Mouse (Mus musculus) CH12.LX (cell line): ENCODE measurements around the gene Cntnap1. TPM values are rescaled to one million over a fixed set of nuclear protein-coding genes. Genes with fewer than 3 reads are reported as not detected.

ENCODE experiments used
- DNase-seq: peaks from one replicate; pipeline ENCODE4 v3.0.0-alpha.2; 2013; ENCODE audit errors: extremely low read depth
- H3K27ac ChIP-seq: 2 replicates; pipeline ENCODE4 v1.5.1; 2012; ENCODE audit warnings: low read depth, mild to moderate bottlenecking, control low read depth, moderate library complexity; ENCODE audit not compliant: insufficient read depth
- H3K27me3 ChIP-seq: replicated peaks from 2 replicates; pipeline ENCODE3; 2012; ENCODE audit warnings: inconsistent platforms
- H3K36me3 ChIP-seq, 2 experiments: replicated peaks in 1 of 2; 2 replicates each; pipeline versions ENCODE3 to v1.6.1; 2012; ENCODE audit warnings: inconsistent platforms in 1 of 2, low read length in 1 of 2, mild to moderate bottlenecking in 1 of 2, mixed read lengths in 1 of 2, moderate library complexity in 1 of 2; ENCODE audit not compliant: control insufficient read depth in 1 of 2, insufficient read depth in 1 of 2
- H3K4me1 ChIP-seq, 2 experiments: 2 replicates each; pipeline ENCODE4 v1.6.1; 2012; ENCODE audit warnings: inconsistent platforms in 1 of 2, moderate library complexity in 1 of 2; ENCODE audit not compliant: insufficient read depth in 2 of 2, control insufficient read depth in 1 of 2
- H3K4me2 ChIP-seq: 2 replicates; pipeline ENCODE4 v1.6.1; 2012; ENCODE audit warnings: low read depth, mild to moderate bottlenecking, control low read depth; ENCODE audit not compliant: poor library complexity, insufficient read depth, severe bottlenecking
- H3K4me3 ChIP-seq, 3 experiments: fragments of 150-350 bp in 1 of 3; sonication (generic) in 1 of 3; replicated peaks in 1 of 3; 2 replicates each; pipeline versions ENCODE3 to v1.5.1; 2011 to 2012; ENCODE audit warnings: low read depth in 2 of 3, low read length in 2 of 3, mild to moderate bottlenecking in 2 of 3, moderate library complexity in 2 of 3, control low read depth in 1 of 3, improper control_type of control experiment in 1 of 3, inconsistent platforms in 1 of 3, mixed read lengths in 1 of 3; ENCODE audit not compliant: poor library complexity in 1 of 3
- H3K79me2 ChIP-seq: replicated peaks from 2 replicates; pipeline ENCODE4 v1.6.1; 2012; ENCODE audit warnings: mild to moderate bottlenecking, moderate library complexity; ENCODE audit not compliant: control insufficient read depth, poor library complexity, insufficient read depth, severe bottlenecking; ENCODE audit errors: extremely low read depth
- H3K9ac ChIP-seq: 2 replicates; pipeline ENCODE4 v1.6.1; 2012; ENCODE audit warnings: low read depth, mild to moderate bottlenecking, control low read depth, moderate library complexity; ENCODE audit not compliant: insufficient read depth
- H3K9me3 ChIP-seq: replicated peaks from 2 replicates; pipeline ENCODE3; 2012; ENCODE audit warnings: low read length, inconsistent platforms, mixed read lengths
- BHLHE40 ChIP-seq: IDR thresholded peaks from 2 replicates; pipeline ENCODE4 v1.6.1; 2011; ENCODE audit warnings: mild to moderate bottlenecking, low read depth, low read length, improper control_type of control experiment
- CHD1 ChIP-seq: IDR thresholded peaks from 2 replicates; pipeline ENCODE4 v1.6.1; 2012; ENCODE audit warnings: low read depth, low read length, improper control_type of control experiment, inconsistent platforms
- CHD2 ChIP-seq: IDR thresholded peaks from 2 replicates; pipeline ENCODE4 v1.6.1; 2011; ENCODE audit warnings: low read length, improper control_type of control experiment
- CTCF ChIP-seq, 2 experiments: IDR thresholded peaks in 1 of 2; conservative IDR thresholded peaks in 1 of 2; 2 replicates each; pipeline ENCODE4 v1.5.1; 2011 to 2012; ENCODE audit warnings: low read depth in 2 of 2, low read length in 2 of 2, improper control_type of control experiment in 1 of 2, inconsistent platforms in 1 of 2, mild to moderate bottlenecking in 1 of 2, moderate library complexity in 1 of 2
- E2F4 ChIP-seq: IDR thresholded peaks from 2 replicates; pipeline ENCODE4 v1.6.1; 2011; ENCODE audit warnings: low read depth, low read length, improper control_type of control experiment; ENCODE audit not compliant: insufficient replicate concordance
- ELF1 ChIP-seq: IDR thresholded peaks from 2 replicates; pipeline ENCODE4 v1.6.1; 2014; ENCODE audit warnings: low read depth, mild to moderate bottlenecking, inconsistent platforms, low read length, improper control_type of control experiment
- EP300 ChIP-seq: IDR thresholded peaks from 2 replicates; pipeline ENCODE4 v1.6.1; 2011; ENCODE audit warnings: low read length, improper control_type of control experiment
- ETS1 ChIP-seq: conservative IDR thresholded peaks from 2 replicates; pipeline ENCODE4 v1.6.1; 2012; ENCODE audit warnings: low read depth, mild to moderate bottlenecking, inconsistent platforms, low read length, improper control_type of control experiment, moderate library complexity
- GABPA ChIP-seq: IDR thresholded peaks from 2 replicates; pipeline ENCODE4 v1.6.1; 2012; ENCODE audit warnings: low read depth, low read length, improper control_type of control experiment, inconsistent platforms; ENCODE audit not compliant: insufficient replicate concordance
- IRF4 ChIP-seq: IDR thresholded peaks from 2 replicates; pipeline ENCODE4 v1.6.1; 2014; ENCODE audit warnings: low read depth, mild to moderate bottlenecking, inconsistent platforms, low read length, improper control_type of control experiment
- JUN ChIP-seq: IDR thresholded peaks from 2 replicates; pipeline ENCODE4 v1.6.1; 2011; ENCODE audit warnings: low read depth, mild to moderate bottlenecking, low read length, improper control_type of control experiment, moderate library complexity; ENCODE audit not compliant: insufficient read depth
- JUND ChIP-seq: conservative IDR thresholded peaks from 2 replicates; pipeline ENCODE4 v1.6.1; 2011; ENCODE audit warnings: low read depth, low read length, improper control_type of control experiment
- KAT2A ChIP-seq: IDR thresholded peaks from 2 replicates; pipeline ENCODE4 v1.6.1; 2012; ENCODE audit warnings: low read length, improper control_type of control experiment, inconsistent platforms; ENCODE audit not compliant: insufficient replicate concordance
- MAFK ChIP-seq: IDR thresholded peaks from 2 replicates; pipeline ENCODE4 v1.6.1; 2011; ENCODE audit warnings: low read length, improper control_type of control experiment; ENCODE audit not compliant: insufficient replicate concordance
- MXI1 ChIP-seq: IDR thresholded peaks from 2 replicates; pipeline ENCODE4 v1.6.1; 2011; ENCODE audit warnings: mild to moderate bottlenecking, low read depth, low read length, improper control_type of control experiment
- MYC ChIP-seq: IDR thresholded peaks from 2 replicates; pipeline ENCODE4 v1.6.1; 2011; ENCODE audit warnings: low read depth, mild to moderate bottlenecking, improper control_type of control experiment, low read length
- NRF1 ChIP-seq: IDR thresholded peaks from 2 replicates; pipeline ENCODE4 v1.6.1; 2014; ENCODE audit warnings: low read depth, mild to moderate bottlenecking, inconsistent platforms, low read length, improper control_type of control experiment, moderate library complexity
- PAX5 ChIP-seq: IDR thresholded peaks from 2 replicates; pipeline ENCODE4 v1.6.1; 2012; ENCODE audit warnings: low read length, inconsistent platforms, mixed read lengths
- POLR2A ChIP-seq: IDR thresholded peaks from 2 replicates; pipeline ENCODE4 v1.6.1; 2011; ENCODE audit warnings: low read depth, mild to moderate bottlenecking, improper control_type of control experiment, low read length
- POLR2AphosphoS2 ChIP-seq: IDR thresholded peaks from 2 replicates; pipeline ENCODE4 v1.6.1; 2011; ENCODE audit warnings: low read depth, low read length, improper control_type of control experiment
- RCOR1 ChIP-seq: conservative IDR thresholded peaks from 2 replicates; pipeline ENCODE4 v1.6.1; 2012; ENCODE audit warnings: low read depth, mild to moderate bottlenecking, inconsistent platforms, low read length, improper control_type of control experiment
- SIN3A ChIP-seq: IDR thresholded peaks from 2 replicates; pipeline ENCODE4 v1.6.1; 2012; ENCODE audit warnings: low read length, improper control_type of control experiment, inconsistent platforms
- SMC3 ChIP-seq: IDR thresholded peaks from 2 replicates; pipeline ENCODE4 v1.6.1; 2011; ENCODE audit warnings: low read depth, low read length, improper control_type of control experiment
- TBP ChIP-seq: conservative IDR thresholded peaks from 2 replicates; pipeline ENCODE4 v1.6.1; 2011; ENCODE audit warnings: low read depth, low read length, improper control_type of control experiment
- TCF12 ChIP-seq: IDR thresholded peaks from 2 replicates; pipeline ENCODE4 v1.6.1; 2014; ENCODE audit warnings: low read depth, mild to moderate bottlenecking, inconsistent platforms, low read length, improper control_type of control experiment
- USF1 ChIP-seq: IDR thresholded peaks from 2 replicates; pipeline ENCODE4 v1.6.1; 2014; ENCODE audit warnings: low read depth, mild to moderate bottlenecking, inconsistent platforms, low read length, improper control_type of control experiment
- ZC3H11A ChIP-seq: IDR thresholded peaks from 2 replicates; pipeline ENCODE4 v1.6.1; 2012; ENCODE audit warnings: low read depth, mild to moderate bottlenecking, inconsistent platforms, low read length, improper control_type of control experiment
- dilution Hi-C: fragments of 300-500 bp; cut with MboI; formaldehyde crosslinking; loops from 2 replicates; pipeline ENCODE4 v1.14.3; 2020; ENCODE audit warnings: low sequenced_read_pairs; ENCODE audit not compliant: extremely low pct_unique_long_range_greater_than_20kb, extremely low pct_ligation_motif_present
- in situ Hi-C: fragments of 300-500 bp; cut with MboI; formaldehyde crosslinking; loops from 3 replicates; pipeline ENCODE4 v1.14.3; 2019; ENCODE audit warnings: low sequenced_read_pairs, low pct_ligation_motif_present, low pct_unique_long_range_greater_than_20kb, mixed read lengths
- polyA plus RNA-seq: library from polyadenylated mRNA; unstranded; fragments of >175 nt; gene quantifications from 2 replicates; pipeline ENCODE4 v1.2.1, GENCODE M21; 2012; ENCODE audit warnings: low read depth; ENCODE audit not compliant: insufficient read length
- total RNA-seq, 2 experiments: library from RNA; depleted of rRNA; stranded (reverse); fragments of 300-350 nt in 1 of 2; fragments of >200 nt in 1 of 2; gene quantifications; 2 replicates each; pipeline ENCODE4 v1.2.3; 2012 to 2014

Cntnap1 gene
- total and polyA plus RNA-seq, 3 experiments = 4.4 to 19.5 (median 15.6) TPM

DNA sequence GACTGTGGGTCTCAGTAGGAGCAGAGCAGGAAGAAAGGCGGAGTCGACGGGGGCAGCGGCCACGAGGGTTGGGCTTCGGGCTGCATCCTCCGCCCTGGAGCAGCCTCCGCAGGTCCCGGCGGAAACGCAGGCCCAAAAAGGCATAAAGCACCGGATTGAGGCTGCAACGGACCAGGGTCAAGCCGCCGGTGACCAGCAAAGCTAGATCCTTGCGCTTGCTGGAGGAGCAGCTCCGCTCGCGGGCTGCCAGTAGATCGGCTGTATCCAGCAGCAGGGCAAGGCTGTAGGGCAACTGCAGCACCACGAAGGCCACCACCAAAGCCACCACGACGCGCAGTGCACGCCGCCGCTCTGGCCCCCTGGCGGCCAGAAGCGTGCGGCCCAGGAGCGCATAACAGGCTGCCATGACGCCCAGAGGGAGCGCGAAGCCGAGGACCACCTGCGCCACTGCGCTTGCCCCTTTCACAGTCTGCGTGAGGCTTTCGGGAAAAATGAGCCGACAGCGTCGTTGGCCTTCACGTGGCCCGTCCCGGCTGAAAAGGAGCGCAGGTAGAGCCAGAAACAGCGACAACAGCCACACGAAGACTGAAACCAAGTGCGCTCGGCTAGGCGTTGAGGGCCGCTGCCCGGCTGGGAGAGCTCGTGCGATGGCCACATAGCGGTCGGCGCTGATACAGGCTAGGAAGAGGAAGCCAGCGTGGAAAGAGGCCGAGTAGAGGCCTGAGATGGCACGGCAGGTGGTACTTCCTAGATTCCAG, 3.5 kb downstream of the Cntnap1 start (continued):
- peak; percentile 68 for TF ChIP-seq NRF1

DNA sequence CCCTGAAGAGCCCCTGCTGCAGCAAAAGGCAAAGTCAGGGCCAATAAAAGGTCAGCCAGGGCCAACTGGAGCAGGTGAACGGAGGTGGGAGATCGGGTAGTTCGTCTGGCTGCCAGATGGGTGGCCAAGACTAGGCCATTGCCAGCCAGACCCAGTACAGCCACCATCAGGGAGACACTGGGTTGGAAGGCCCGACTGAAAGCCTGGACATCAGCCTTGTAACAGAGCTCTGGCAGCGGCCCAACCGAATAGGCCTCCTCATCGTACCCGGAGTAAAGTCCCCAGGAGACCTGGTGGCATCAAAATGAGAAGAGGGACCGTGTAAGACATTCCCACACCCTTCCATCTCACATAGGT, 4.0 kb downstream of the Cntnap1 start:
- Histone ChIP-seq H3K9me3 (no peaks in the 10 kb centered on the region), H3K27me3 (peaks cover 9% of the 10 kb centered on the region), H3K27ac (peak overlapping the region; percentile 78), H3K9ac (peak overlapping the region; percentile 54), H3K4me3 (peak overlapping the region; percentile 64 to 79 (median 68)), H3K79me2 (peaks cover 20% of the 10 kb centered on the region), H3K4me2 (peak overlapping the region; percentile 91), H3K36me3 (peaks cover 0 to 17% of the 10 kb centered on the region in 2 experiments), H3K4me1 (peaks cover 8 to 73% of the 10 kb centered on the region in 2 experiments)
- dilution Hi-C loops = no loop called here
- in situ Hi-C loops = loop anchor here (5.0 kb wide), 1 partner anchor 37 kb away; no protein-coding TSS in a partner anchor
- DNase-seq = no peak
- TF ChIP-seq TCF12 = no peak
- peak; percentile 61; the same call in 1 of the 2 replicates for TF ChIP-seq CHD1
- no peak for TF ChIP-seq TBP
- no peak for TF ChIP-seq KAT2A

DNA sequence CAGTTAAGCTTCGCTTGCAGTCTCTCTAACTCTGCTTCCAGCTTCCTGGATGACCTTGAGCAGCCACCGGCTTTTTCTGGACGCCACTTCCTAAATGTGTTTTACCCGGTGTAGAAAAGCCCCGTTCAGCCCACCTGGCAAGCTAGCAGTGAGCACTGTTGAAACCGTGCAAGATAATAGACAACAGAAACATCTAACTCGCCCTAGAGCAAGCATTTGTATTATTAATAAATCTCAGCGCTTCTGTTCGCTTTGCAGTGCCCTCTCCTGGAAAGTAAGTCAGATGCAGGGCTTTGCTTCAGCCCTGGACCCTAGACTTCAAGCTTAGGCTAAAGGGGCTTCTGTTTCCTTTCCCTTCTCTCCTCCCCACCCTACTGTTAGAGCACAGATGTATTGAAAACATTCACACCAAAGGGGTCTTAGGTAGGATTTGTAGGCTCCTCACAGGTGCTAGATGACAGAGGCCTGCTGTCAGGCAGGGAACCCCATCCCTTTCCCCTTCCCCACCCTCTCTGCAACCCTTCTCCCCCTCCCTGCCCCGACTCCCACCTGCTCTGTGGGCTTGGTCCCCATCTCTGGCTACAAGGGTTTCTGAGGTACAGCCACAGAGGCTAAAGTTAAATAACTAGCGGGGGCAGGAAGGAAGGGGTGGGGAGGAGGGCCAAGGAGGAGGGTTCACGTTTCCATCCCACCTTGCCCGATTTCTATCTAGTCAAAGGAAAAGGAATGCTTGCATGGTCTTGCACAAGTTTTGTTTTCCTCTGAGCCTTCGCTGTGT, 4.7 kb downstream of the Cntnap1 start, which contains the start of gene Ccr10:
Ccr10 (minus strand) TSS at position 593 of the 778 bp plus-strand sequence.
- H3K79me2 ChIP-seq = peaks cover 17% of the 10 kb centered on the region
- DNase-seq = peak; percentile 62
- H3K4me2 ChIP-seq = peak within 1 kb of the TSS; percentile 91
- dilution Hi-C loops = no loop called here
- in situ Hi-C loops = loop anchor here (5.0 kb wide), 1 partner anchor 38 kb away; no protein-coding TSS in a partner anchor
- no peaks in the 10 kb centered on the region for H3K9me3 ChIP-seq
- H3K27ac ChIP-seq = peak within 1 kb of the TSS; percentile 78
- H3K27me3 ChIP-seq = peaks cover 7% of the 10 kb centered on the region
- peak within 1 kb of the TSS; percentile 54 for H3K9ac ChIP-seq
- H3K36me3 ChIP-seq = peaks cover 0 to 23% of the 10 kb centered on the region in 2 experiments
- H3K4me1 ChIP-seq = peaks cover 9 to 70% of the 10 kb centered on the region in 2 experiments
- H3K4me3 ChIP-seq = peak within 1 kb of the TSS; percentile 64 to 79 (median 68)
- TF ChIP-seq POLR2AphosphoS2 (no peak), MAFK (0 out of 2 replicates have a peak, but pooled peaks have one; percentile 45), GABPA (no peak), ELF1 (peak; percentile 51), SIN3A (peak; percentile 88), JUND (no peak), RCOR1 (no peak; the same call in 1 of the 2 replicates), CTCF (conservative IDR thresholded peaks at IDR 0.05 in 1 of 2, IDR thresholded peaks at IDR 0.05 in 1 of 2; ENCODE audit: low read depth in 2 of 2, low read length in 2 of 2) (peak; percentile 27 to 76; a peak in 3 of 4 replicates), CHD2 (no peak), KAT2A (no peak), IRF4 (no peak), ETS1 (0 out of 2 replicates have a peak, but pooled peaks have one; percentile 19), USF1 (no peak), MYC (no peak), PAX5 (no peak), TBP (no peak), E2F4 (no peak), JUN (no peak), EP300 (0 out of 2 replicates have a peak, but pooled peaks have one; percentile 18), CHD1 (no peak; the same call in none of the 2 replicates), ZC3H11A (no peak), MXI1 (peak; percentile 41; the same call in 1 of the 2 replicates), POLR2A (no peak), BHLHE40 (no peak), SMC3 (peak; percentile 64)
